Mouse (Mus musculus): ENCODE results near the gene Pomgnt2.
A peak's percentile ranks its signal among the peaks of the same experiment; 100 is the strongest.

Pomgnt2 gene

GRCm38 (mm10) chr9:122013629-122014028 lies 16.7 kb upstream of the Pomgnt2 start:
- DNase-seq (ENCODE audit: low read depth, low spot score), result no peak

GRCm38 (mm10) chr9:122012816-122013215 lies 15.9 kb upstream of the Pomgnt2 start:
- no peak for DNase-seq (ENCODE audit: low read depth, low spot score)

GRCm38 (mm10) chr9:122010751-122011150 lies 13.8 kb upstream of the Pomgnt2 start:
- DNase-seq (ENCODE audit: low read depth, low spot score), result no peak

GRCm38 (mm10) chr9:122008876-122009275 lies 12.0 kb upstream of the Pomgnt2 start:
- no peak for DNase-seq (ENCODE audit: low read depth, low spot score)

GRCm38 (mm10) chr9:122006609-122007008 lies 9.7 kb upstream of the Pomgnt2 start:
- DNase-seq (ENCODE audit: low read depth, low spot score), result peak; percentile 70

- DNase-seq (ENCODE audit: low read depth, low spot score), result no peak
These were observed 9.3 kb upstream of the Pomgnt2 start for GRCm38 (mm10) chr9:122006175-122006574.

- DNase-seq (ENCODE audit: low read depth, low spot score), result no peak
These were observed 1.1 kb upstream of the Pomgnt2 start for GRCm38 (mm10) chr9:121997978-121998377.

- peak; percentile 87 for DNase-seq (ENCODE audit: low read depth, low spot score)
These were observed 1.3 kb downstream of the Pomgnt2 start for GRCm38 (mm10) chr9:121995508-121996131.

GRCm38 (mm10) chr9:121995077-121995476 lies 1.8 kb downstream of the Pomgnt2 start:
- no peak for DNase-seq (ENCODE audit: low read depth, low spot score)

- DNase-seq (ENCODE audit: low read depth, low spot score), result no peak
These were observed 3.9 kb downstream of the Pomgnt2 start for GRCm38 (mm10) chr9:121993047-121993446.

GRCm38 (mm10) chr9:121991041-121991440 lies 5.9 kb downstream of the Pomgnt2 start:
- no peak for DNase-seq (ENCODE audit: low read depth, low spot score)

- DNase-seq (ENCODE audit: low read depth, low spot score), result peak; percentile 92
These were observed 7.4 kb downstream of the Pomgnt2 start for GRCm38 (mm10) chr9:121989536-121989935.

GRCm38 (mm10) chr9:121988910-121989309 lies 8.0 kb downstream of the Pomgnt2 start:
- no peak for DNase-seq (ENCODE audit: low read depth, low spot score)

GRCm38 (mm10) chr9:121984465-121985461 lies 12.1 kb downstream of the Pomgnt2 start:
- peak; percentile 73 for DNase-seq (ENCODE audit: low read depth, low spot score)

GRCm38 (mm10) chr9:121983504-121983903 lies 13.4 kb downstream of the Pomgnt2 start:
- DNase-seq (ENCODE audit: low read depth, low spot score), result peak; percentile 74

GRCm38 (mm10) chr9:121982665-121983064 lies 14.2 kb downstream of the Pomgnt2 start:
- DNase-seq (ENCODE audit: low read depth, low spot score), result peak; percentile 41

GRCm38 (mm10) chr9:121982214-121982613 lies 14.7 kb downstream of the Pomgnt2 start:
- no peak for DNase-seq (ENCODE audit: low read depth, low spot score)

GRCm38 (mm10) chr9:121981466-121982105 lies 15.3 kb downstream of the Pomgnt2 start:
- no peak for DNase-seq (ENCODE audit: low read depth, low spot score)

GRCm38 (mm10) chr9:121981046-121981445 lies 15.9 kb downstream of the Pomgnt2 start:
- DNase-seq (ENCODE audit: low read depth, low spot score), result no peak

- DNase-seq (ENCODE audit: low read depth, low spot score), result no peak
These were observed 21.6 kb downstream of the Pomgnt2 start for GRCm38 (mm10) chr9:121975321-121975720.

- DNase-seq (ENCODE audit: low read depth, low spot score), result no peak
These were observed 22.5 kb downstream of the Pomgnt2 start for GRCm38 (mm10) chr9:121974141-121974986.
